Mouse (Mus musculus) embryonic fibroblast, embryonic 13.5 days (primary cell): ENCODE data around the gene Bicral.

Experiments used
- CTCF ChIP-seq: IDR thresholded peaks from 2 replicates; pipeline ENCODE4 v1.5.1; 2011; ENCODE audit warnings: mild to moderate bottlenecking, control low read depth, low read length, moderate library complexity, borderline replicate concordance; ENCODE audit not compliant: insufficient read depth
- POLR2A ChIP-seq: IDR thresholded peaks from 2 replicates; pipeline ENCODE4 v1.6.1; 2011; ENCODE audit warnings: low read depth, mild to moderate bottlenecking, control low read depth, low read length, moderate library complexity

DNA sequence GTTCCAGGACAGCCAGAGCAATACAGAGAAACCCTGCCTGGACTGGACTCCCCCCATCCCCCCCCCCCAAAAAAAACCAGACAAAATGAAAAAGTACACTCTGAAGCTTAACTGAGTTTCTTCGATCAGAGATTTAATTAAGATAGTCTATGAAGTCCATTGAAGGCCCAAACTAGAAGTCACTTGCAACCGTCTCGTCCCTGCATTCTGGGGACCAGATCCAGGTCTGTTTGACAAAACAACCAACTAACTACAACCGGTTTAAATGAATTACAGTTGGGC is 2.2 kb downstream of the Bicral start:
- no peak for TF ChIP-seq CTCF
- no peak; the same call in 1 of the 2 replicates for TF ChIP-seq POLR2A
